Mouse (Mus musculus) MEL (cell line): ENCODE data around the gene Tex2. TPM values are rescaled to one million over a fixed set of nuclear protein-coding genes. Genes with fewer than 3 reads are reported as not detected.

Source experiments
- DNase-seq: peaks from one replicate; pipeline ENCODE4 v3.0.0; 2011; ENCODE audit warnings: low read depth, low spot score
- H3K27ac ChIP-seq: 2 replicates; pipeline ENCODE4 v1.5.1; 2012; ENCODE audit warnings: low read depth, mild to moderate bottlenecking, control low read depth, low read length, moderate library complexity; ENCODE audit not compliant: control insufficient read depth
- H3K27me3 ChIP-seq, 2 experiments: fragments of 150-350 bp in 1 of 2; sonication (generic) in 1 of 2; 2 replicates each; pipeline ENCODE4 v1.6.1; 2012; ENCODE audit warnings: low read length in 2 of 2, mild to moderate bottlenecking in 2 of 2, improper control_type of control experiment in 1 of 2, moderate library complexity in 1 of 2; ENCODE audit not compliant: insufficient read depth in 2 of 2, control insufficient read depth in 1 of 2
- H3K36me3 ChIP-seq, 2 experiments: 2 replicates each; pipeline ENCODE4 v1.6.1; 2012 to 2014; ENCODE audit warnings: low read length in 2 of 2, improper control_type of control experiment in 1 of 2, inconsistent platforms in 1 of 2, mild to moderate bottlenecking in 1 of 2; ENCODE audit not compliant: insufficient read depth in 2 of 2, control insufficient read depth in 1 of 2
- H3K4me1 ChIP-seq, 2 experiments: fragments of 150-350 bp in 1 of 2; sonication (generic) in 1 of 2; 2 replicates each; pipeline ENCODE4 v1.6.1; 2012; ENCODE audit warnings: low read length in 2 of 2, improper control_type of control experiment in 1 of 2, mild to moderate bottlenecking in 1 of 2; ENCODE audit not compliant: insufficient read depth in 2 of 2, control insufficient read depth in 1 of 2
- H3K4me3 ChIP-seq, 2 experiments: fragments of 150-350 bp in 1 of 2; sonication (generic) in 1 of 2; 2 replicates each; pipeline ENCODE4 v1.5.1; 2012; ENCODE audit warnings: low read depth in 2 of 2, low read length in 2 of 2, mild to moderate bottlenecking in 2 of 2, moderate library complexity in 2 of 2, control low read depth in 1 of 2, improper control_type of control experiment in 1 of 2; ENCODE audit not compliant: control insufficient read depth in 1 of 2, insufficient read depth in 1 of 2
- H3K79me2 ChIP-seq: 2 replicates; pipeline ENCODE4 v1.6.1; 2012; ENCODE audit warnings: mild to moderate bottlenecking, low read length, moderate library complexity; ENCODE audit not compliant: control insufficient read depth, poor library complexity, insufficient read depth
- H3K9ac ChIP-seq: 2 replicates; pipeline ENCODE4 v1.6.1; 2012; ENCODE audit warnings: low read depth, mild to moderate bottlenecking, control low read depth, low read length, moderate library complexity; ENCODE audit not compliant: control insufficient read depth, poor library complexity, severe bottlenecking
- H3K9me3 ChIP-seq: fragments of 150-350 bp; sonication (generic); replicated peaks from 2 replicates; pipeline ENCODE4 v1.6.1; 2012; ENCODE audit warnings: mild to moderate bottlenecking, low read length, improper control_type of control experiment, moderate library complexity; ENCODE audit not compliant: insufficient read depth
- BHLHE40 ChIP-seq: IDR thresholded peaks from 2 replicates; pipeline ENCODE4 v1.6.1; 2012; ENCODE audit warnings: low read depth, mild to moderate bottlenecking, inconsistent platforms, low read length, improper control_type of control experiment, borderline replicate concordance
- CHD1 ChIP-seq: IDR thresholded peaks from 2 replicates; pipeline ENCODE4 v1.6.1; 2012; ENCODE audit warnings: low read depth, mild to moderate bottlenecking, inconsistent platforms, low read length, improper control_type of control experiment
- CTCF ChIP-seq, 3 experiments: IDR thresholded peaks in 2 of 3; conservative IDR thresholded peaks in 1 of 3; 2 replicates each; pipeline ENCODE4 v1.5.1; 2011 to 2012; ENCODE audit warnings: low read length in 3 of 3, low read depth in 2 of 3, mild to moderate bottlenecking in 2 of 3, improper control_type of control experiment in 1 of 3, inconsistent platforms in 1 of 3, mixed read lengths in 1 of 3, moderate library complexity in 1 of 3; ENCODE audit not compliant: control insufficient read depth in 1 of 3, insufficient read depth in 1 of 3, poor library complexity in 1 of 3, severe bottlenecking in 1 of 3
- EP300 ChIP-seq, 2 experiments: IDR thresholded peaks; 2 replicates each; pipeline ENCODE4 v1.6.1; 2011; ENCODE audit warnings: improper control_type of control experiment in 2 of 2, low read length in 2 of 2, low read depth in 1 of 2, mild to moderate bottlenecking in 1 of 2
- GATA1 ChIP-seq: IDR thresholded peaks from 2 replicates; pipeline ENCODE4 v1.6.1; 2011; ENCODE audit warnings: low read depth, low read length, improper control_type of control experiment
- KAT2A ChIP-seq: conservative IDR thresholded peaks from 2 replicates; pipeline ENCODE4 v1.6.1; 2012; ENCODE audit warnings: low read depth, low read length, improper control_type of control experiment, inconsistent platforms
- MEF2A ChIP-seq: IDR thresholded peaks from 2 replicates; pipeline ENCODE4 v1.6.1; 2014; ENCODE audit warnings: low read depth, mild to moderate bottlenecking, inconsistent platforms, low read length, improper control_type of control experiment; ENCODE audit not compliant: poor library complexity, insufficient replicate concordance, severe bottlenecking; ENCODE audit errors: extremely low read depth
- MXI1 ChIP-seq: IDR thresholded peaks from 2 replicates; pipeline ENCODE4 v1.6.1; 2011; ENCODE audit warnings: mild to moderate bottlenecking, low read depth, low read length, improper control_type of control experiment
- MYB ChIP-seq: IDR thresholded peaks from 2 replicates; pipeline ENCODE4 v1.6.1; 2011; ENCODE audit warnings: mild to moderate bottlenecking, low read depth, low read length, improper control_type of control experiment
- NELFE ChIP-seq: IDR thresholded peaks from 2 replicates; pipeline ENCODE4 v1.6.1; 2011; ENCODE audit warnings: low read depth, low read length, improper control_type of control experiment
- NRF1 ChIP-seq: IDR thresholded peaks from 2 replicates; pipeline ENCODE4 v1.6.1; 2014; ENCODE audit warnings: low read depth, mild to moderate bottlenecking, inconsistent platforms, low read length, improper control_type of control experiment, moderate library complexity; ENCODE audit not compliant: poor library complexity, insufficient read depth, severe bottlenecking
- POLR2A ChIP-seq, 2 experiments: IDR thresholded peaks; 2 replicates each; pipeline ENCODE4 v1.6.1; 2011 to 2012; ENCODE audit warnings: low read length in 2 of 2, mild to moderate bottlenecking in 2 of 2, control low read depth in 1 of 2, improper control_type of control experiment in 1 of 2, low read depth in 1 of 2, moderate library complexity in 1 of 2; ENCODE audit not compliant: control insufficient read depth in 1 of 2, insufficient read depth in 1 of 2, poor library complexity in 1 of 2
- POLR2AphosphoS2 ChIP-seq: IDR thresholded peaks from 2 replicates; pipeline ENCODE4 v1.6.1; 2011; ENCODE audit warnings: low read length, improper control_type of control experiment
- RAD21 ChIP-seq: IDR thresholded peaks from 2 replicates; pipeline ENCODE4 v1.6.1; 2011; ENCODE audit warnings: mild to moderate bottlenecking, low read depth, low read length, improper control_type of control experiment
- TCF12 ChIP-seq: IDR thresholded peaks from 2 replicates; pipeline ENCODE4 v1.6.1; 2014; ENCODE audit warnings: low read depth, mild to moderate bottlenecking, inconsistent platforms, low read length, improper control_type of control experiment, moderate library complexity
- USF1 ChIP-seq: IDR thresholded peaks from 2 replicates; pipeline ENCODE4 v1.6.1; 2014; ENCODE audit warnings: low read depth, mild to moderate bottlenecking, inconsistent platforms, low read length, improper control_type of control experiment, moderate library complexity
- ZC3H11A ChIP-seq: IDR thresholded peaks from 2 replicates; pipeline ENCODE4 v1.6.1; 2012; ENCODE audit warnings: low read depth, mild to moderate bottlenecking, inconsistent platforms, low read length, improper control_type of control experiment
- ZKSCAN1 ChIP-seq: IDR thresholded peaks from 2 replicates; pipeline ENCODE4 v1.6.1; 2012; ENCODE audit warnings: low read depth, mild to moderate bottlenecking, inconsistent platforms, low read length, improper control_type of control experiment, moderate library complexity
- polyA plus RNA-seq, 2 experiments: library from polyadenylated mRNA; stranded (reverse) in 1 of 2; unstranded in 1 of 2; fragments of >175 nt in 1 of 2; fragments of >200 nt in 1 of 2; gene quantifications; 2 replicates each; pipeline versions ENCODE4 v1.2.1 to v1.2.4; 2012; ENCODE audit warnings: low replicate concordance in 2 of 2, low read depth in 1 of 2; ENCODE audit not compliant: insufficient read length in 2 of 2, insufficient read depth in 1 of 2, missing spikeins in 1 of 2
- total RNA-seq: library from RNA; depleted of rRNA; stranded (reverse); fragments of 300-350 nt; gene quantifications from 2 replicates; pipeline ENCODE4 v1.2.3, GENCODE M21; 2012

Tex2 gene
- total and polyA plus RNA-seq, 3 experiments = 13.7 to 24.8 TPM; not detected in 1

- Histone ChIP-seq H3K9me3 (no peaks in the 10 kb centered on the region), H3K4me1 (no peaks in the 10 kb centered on the region; a peak in 2 of 4 replicates), H3K4me3 (no peak overlapping the region), H3K27ac (no peak overlapping the region), H3K79me2 (no peaks in the 10 kb centered on the region), H3K9ac (no peak overlapping the region), H3K27me3 (no peaks in the 10 kb centered on the region), H3K36me3 (peaks cover 0 to 2% of the 10 kb centered on the region in 2 experiments; a peak in 2 of 4 replicates)
- no peak for TF ChIP-seq NRF1
- TF ChIP-seq CTCF (IDR thresholded peaks at IDR 0.05 in 2 of 3, conservative IDR thresholded peaks at IDR 0.05 in 1 of 3; ENCODE audit: control insufficient read depth in 1 of 3, insufficient read depth in 1 of 3, low read depth in 2 of 3, low read length in 3 of 3, poor library complexity in 1 of 3, severe bottlenecking in 1 of 3) = no peak
- TF ChIP-seq RAD21 = no peak
- TF ChIP-seq EP300 (IDR thresholded peaks at IDR 0.05; ENCODE audit: low read depth in 1 of 2, low read length in 2 of 2) = no peak
- TF ChIP-seq ZC3H11A = no peak
- no peak for TF ChIP-seq GATA1
- no peak for TF ChIP-seq MEF2A
- TF ChIP-seq TCF12 = no peak
- no peak for TF ChIP-seq NELFE
- no peak for TF ChIP-seq ZKSCAN1
- no peak for TF ChIP-seq BHLHE40
- TF ChIP-seq POLR2A (IDR thresholded peaks at IDR 0.05; ENCODE audit: control insufficient read depth in 1 of 2, insufficient read depth in 1 of 2, low read depth in 1 of 2, low read length in 2 of 2, poor library complexity in 1 of 2) = no peak
- no peak for TF ChIP-seq MXI1
- no peak for TF ChIP-seq USF1
- TF ChIP-seq MYB = no peak
- no peak for TF ChIP-seq KAT2A
- no peak for TF ChIP-seq POLR2AphosphoS2
- TF ChIP-seq CHD1 = no peak
- no peak for DNase-seq
Measured at GRCm38 (mm10) chr11:106572020-106572782, 41.0 kb downstream of the Tex2 start.
